Mouse (Mus musculus) layer of hippocampus, postnatal 36 days (tissue): ENCODE measurements around the gene Fhl4. TPM values are rescaled to one million over a fixed set of nuclear protein-coding genes. Genes with fewer than 3 reads are reported as not detected.

Experiments
- total RNA-seq, 2 experiments: library from RNA; stranded (reverse); gene quantifications; 2 replicates each; pipeline ENCODE4 v1.2.3; 2021

Fhl4 gene
- total RNA-seq, 2 experiments from 2014 or later, result 1.0 to 1.5 TPM

Other genes with a start within 250 kb of the Fhl4 start
- gene Ric8b, start 184.9 kb downstream of the Fhl4 start, total RNA-seq, result 10 to 100 TPM; 41.6 to 42.8 TPM
- gene Tmem263, start 132 bp upstream of the Fhl4 start, total RNA-seq, result 10 to 100 TPM; 28.9 to 32.8 TPM
- 10 to 100 TPM; 16.0 to 18.9 TPM for gene Mterf2, start 25.5 kb upstream of the Fhl4 start, total RNA-seq
- gene Cry1, start 82.6 kb upstream of the Fhl4 start, total RNA-seq, result 10 to 100 TPM; 13.4 TPM